Mouse (Mus musculus): ENCODE measurements around the gene Rpusd3.

- TF ChIP-seq POLR2A (IDR thresholded peaks at IDR 0.05; ENCODE audit: borderline replicate concordance, extremely low read depth, insufficient read depth, insufficient read length, poor library complexity, severe bottlenecking) (peak; percentile 50; the same call in 1 of the 2 replicates), CTCF (IDR thresholded peaks at IDR 0.05; ENCODE audit: borderline replicate concordance, extremely low read depth, insufficient read depth, insufficient read length) (no peak)
Observed at GRCm38 (mm10) chr6:113442442-113443090, 23.4 kb upstream of the Rpusd3 start, which contains the start of gene Jagn1.
